Mouse (Mus musculus) adrenal gland, adult 8-10 months (tissue): Measurements from ENCODE around the gene Aunip. TPM values are rescaled to one million over a fixed set of nuclear protein-coding genes. Genes with fewer than 3 reads are reported as not detected.

Experiments used
- DNase-seq: peaks from one replicate; pipeline ENCODE4 v3.0.0; 2022
- total RNA-seq, 4 experiments: library from RNA; stranded (reverse); gene quantifications; 2 replicates each; pipeline ENCODE4 v1.2.4; 2022

The Aunip gene
- total RNA-seq = 1 to 10 TPM in 3 of 4 experiments, under 1 TPM in 1; 0.66 to 2.4 (median 2.2) TPM

DNA sequence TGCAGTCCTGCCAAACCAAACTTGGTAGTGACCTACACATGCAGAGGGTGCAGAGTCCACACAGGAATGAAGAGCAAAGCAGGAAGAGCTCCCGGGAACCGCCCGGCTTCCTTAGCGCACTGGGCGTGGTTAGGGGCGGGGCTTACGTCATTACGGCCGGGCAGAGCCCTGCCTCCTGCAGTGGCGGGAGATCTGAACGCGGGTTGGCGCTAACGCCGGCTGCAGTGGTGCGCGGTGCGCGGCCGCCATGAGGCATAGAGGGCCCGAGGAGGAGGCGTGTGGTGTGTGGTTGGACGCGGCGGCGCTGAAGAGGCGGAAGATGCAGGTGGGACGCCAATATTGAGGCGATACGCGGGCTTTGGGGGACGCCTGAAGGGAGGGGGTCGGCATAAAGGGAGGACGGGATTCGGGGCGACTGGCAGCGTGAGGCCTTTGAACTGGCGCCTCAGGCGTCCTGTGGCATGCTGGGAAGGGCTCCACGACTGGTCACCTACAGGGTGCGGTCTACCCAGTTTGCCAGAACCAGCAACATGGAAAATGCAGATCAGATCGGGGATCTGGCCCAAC is at the start of gene Aunip:
Gene Aunip (plus strand): TSS at position 155 of the 567 bp plus-strand sequence.
- peak; percentile 84 for DNase-seq

DNA sequence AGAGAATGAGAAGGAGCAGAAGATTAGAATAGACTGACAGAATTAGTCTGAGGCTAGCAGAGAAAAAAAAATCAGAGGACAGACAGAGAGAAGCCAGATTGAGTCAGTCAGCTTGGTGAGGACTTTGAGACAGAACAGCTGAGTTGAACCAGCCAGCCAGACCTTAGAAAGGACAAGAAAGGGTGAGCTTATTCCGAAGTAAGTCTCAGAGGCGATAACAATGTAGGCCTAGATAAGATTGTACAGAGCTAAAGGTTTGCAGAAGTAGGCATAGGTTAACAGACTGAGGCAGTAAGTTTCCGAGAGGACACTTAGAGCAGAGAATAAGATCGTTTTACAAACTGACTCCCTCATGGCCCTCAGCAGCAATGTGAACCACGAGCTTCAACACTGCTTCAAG is 49.5 kb upstream of the Aunip start:
- no peak for DNase-seq

DNA sequence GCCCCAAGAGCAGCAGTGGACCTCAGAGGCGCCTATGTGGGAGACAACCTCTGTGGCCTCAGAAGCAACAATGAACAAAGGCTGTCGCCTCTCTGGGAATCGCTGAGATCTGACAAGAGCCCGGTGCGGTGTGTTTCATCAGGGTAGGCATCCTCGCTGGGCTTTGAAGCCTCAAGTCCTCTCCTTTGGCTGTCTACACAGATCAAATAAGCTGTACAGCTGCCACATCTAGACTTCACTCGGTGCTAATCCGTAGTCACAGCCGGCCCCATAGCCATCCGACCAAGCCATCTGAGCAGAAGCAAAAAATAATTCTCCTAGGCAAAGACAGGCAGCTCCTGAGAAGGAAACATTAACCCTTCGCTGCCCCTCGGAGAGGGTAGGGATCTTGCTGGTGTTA is 45.0 kb upstream of the Aunip start:
- no peak for DNase-seq

DNA sequence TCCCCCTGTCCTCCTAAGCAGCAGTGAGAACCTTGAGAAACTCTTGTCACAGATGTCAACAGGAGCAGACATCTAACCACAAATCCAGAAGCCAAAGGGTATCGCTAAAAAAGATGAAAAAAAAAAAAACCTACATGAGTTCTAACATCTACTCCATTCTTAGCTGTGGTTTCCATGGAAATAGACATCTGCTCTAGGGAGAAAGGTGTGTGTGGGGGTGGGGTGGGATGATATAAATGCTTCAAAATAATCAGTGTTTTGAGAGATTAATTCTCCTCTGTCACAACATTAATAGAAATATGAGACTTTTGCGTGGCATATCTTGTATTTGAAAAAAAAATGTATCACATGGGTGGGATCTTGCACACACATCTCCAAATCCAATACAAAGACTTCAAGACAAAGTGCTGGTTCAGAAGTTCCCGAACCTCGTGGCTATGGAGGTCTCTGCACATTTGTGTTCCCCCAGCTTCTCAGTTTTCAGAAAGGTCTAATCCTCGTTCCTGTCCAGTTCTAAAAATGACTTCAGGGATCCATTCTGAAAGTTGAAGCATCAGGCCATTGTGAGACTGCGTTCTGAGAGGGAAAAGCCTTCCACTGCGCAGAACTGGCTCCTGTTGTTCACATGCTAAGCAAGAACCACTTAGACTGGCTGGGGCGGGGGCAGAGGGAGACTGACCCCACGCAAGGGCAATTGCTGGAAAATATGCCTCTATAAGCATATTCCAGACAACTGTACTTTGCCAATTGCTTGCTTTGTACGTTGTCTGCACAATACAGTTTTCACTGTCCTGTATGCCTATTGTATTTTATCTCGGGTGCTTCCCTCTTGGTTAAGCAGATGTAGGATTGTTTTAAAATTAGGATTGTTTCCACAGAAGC is 44.2 kb upstream of the Aunip start:
- DNase-seq = no peak

DNA sequence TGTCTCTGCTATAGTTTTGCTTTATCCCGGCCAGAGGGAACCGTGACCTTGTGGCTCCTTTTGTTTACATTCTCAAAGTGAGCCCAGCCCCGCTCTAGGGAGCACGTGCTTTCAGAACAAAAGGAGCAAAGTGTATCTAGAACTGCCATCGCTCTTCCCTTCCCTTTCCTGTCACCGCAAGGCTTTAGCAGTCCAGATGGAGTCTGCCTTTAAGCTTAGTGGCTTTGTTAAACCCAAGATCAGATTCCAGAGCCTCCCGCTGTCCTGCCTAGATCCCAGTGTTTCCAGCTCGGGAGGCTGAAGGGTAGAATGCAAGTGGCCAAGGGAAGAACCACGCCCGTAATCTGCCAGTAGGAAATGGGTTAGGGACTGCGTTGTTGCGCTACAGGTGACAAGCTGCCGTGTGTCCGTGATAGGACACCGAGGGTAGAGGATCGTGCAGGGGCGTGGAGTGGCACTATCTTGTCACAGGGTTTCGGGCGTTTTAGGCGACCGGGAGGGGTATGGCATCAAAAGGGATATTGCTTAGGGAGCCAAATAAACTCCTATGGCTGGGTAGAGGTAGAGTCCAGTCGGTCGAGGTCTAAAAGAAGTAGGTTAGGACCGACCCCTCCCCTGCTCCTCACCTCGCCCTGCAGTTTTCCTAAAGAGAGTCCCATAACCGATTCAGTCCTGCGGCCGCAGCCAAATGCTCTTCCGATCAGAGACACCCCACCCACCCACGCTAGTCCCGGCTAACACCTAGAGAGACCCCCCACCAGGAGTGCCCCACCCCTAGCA is 43.2 kb upstream of the Aunip start:
- no peak for DNase-seq

DNA sequence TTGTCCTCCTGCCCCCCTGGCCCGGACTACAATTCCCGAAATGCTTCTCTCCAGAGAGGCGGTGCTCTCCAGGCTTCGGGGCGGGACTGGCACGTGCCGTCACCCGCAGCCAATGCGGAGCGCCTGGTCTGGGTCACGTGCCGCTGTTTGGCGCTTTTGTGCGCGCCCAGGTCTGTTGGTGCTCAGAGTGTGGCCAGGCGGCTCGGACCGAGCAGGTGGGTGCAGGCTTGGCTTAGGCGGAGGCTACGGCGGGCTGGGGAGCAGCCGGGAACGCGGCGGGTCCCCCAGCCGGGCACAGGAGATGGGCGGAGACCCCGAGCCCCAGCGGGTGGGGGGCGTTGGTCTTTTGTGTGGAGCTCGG is 42.6 kb upstream of the Aunip start, which contains the start of gene Stmn1:
Gene Stmn1 (plus strand): TSS at position 106 of the 361 bp plus-strand sequence.
- DNase-seq = peak; percentile 90

DNA sequence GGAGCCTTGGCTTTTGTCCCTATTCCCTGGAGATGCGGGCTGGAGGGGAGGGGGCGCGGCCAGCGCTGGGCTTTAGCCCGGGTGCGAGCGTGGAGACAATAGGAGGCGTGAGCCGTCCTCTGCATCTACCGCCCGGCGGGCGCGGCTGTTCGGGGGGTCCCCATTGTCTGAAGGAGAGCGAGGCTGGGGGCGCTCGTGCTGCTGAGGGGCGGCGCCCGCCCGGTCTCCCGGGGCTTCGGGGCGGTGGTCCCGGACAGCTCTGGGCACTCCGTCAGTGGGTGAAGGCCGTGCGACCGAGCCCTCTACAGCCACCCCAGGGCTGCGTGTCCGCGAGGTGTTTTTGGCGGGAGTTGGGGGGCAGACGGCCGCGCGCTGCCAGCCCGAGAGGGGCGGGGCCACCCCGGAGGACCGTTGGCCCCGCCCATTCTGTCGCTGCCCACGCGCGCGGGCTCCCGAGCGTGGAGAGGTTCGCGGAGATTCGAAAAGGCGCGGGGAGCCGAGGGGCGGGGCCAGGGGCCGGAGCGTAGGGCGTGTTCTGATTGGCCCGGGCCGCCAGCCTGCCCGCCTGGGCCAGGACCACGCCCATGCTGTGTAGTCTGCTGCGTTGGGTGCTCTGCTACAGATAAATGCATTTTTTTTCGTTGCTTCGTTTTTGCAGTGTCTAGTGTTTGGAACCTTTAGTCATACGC is 42.1 kb upstream of the Aunip start:
- DNase-seq = peak; percentile 85

DNA sequence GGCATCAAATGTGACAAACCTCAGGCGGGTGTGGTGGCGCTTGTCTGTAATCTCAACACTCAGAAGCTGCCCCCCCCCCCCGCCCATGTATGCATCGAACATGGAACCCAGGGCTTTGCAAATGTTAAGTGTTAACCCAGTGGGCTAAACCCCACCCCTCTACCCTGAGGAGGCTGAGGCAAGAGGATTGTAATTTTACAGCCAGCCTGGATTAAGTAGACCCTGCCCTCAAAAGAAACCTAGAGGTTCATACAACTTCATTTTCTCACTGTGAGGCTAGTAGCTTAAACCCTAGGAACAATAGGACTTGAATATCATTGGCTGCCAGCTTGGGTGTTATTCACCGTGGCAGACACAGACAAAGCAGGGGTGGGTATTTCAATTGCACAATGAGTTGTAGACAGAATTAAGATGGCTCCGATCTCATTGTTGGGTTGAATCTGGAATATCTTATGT is 41.4 kb upstream of the Aunip start:
- DNase-seq = no peak

DNA sequence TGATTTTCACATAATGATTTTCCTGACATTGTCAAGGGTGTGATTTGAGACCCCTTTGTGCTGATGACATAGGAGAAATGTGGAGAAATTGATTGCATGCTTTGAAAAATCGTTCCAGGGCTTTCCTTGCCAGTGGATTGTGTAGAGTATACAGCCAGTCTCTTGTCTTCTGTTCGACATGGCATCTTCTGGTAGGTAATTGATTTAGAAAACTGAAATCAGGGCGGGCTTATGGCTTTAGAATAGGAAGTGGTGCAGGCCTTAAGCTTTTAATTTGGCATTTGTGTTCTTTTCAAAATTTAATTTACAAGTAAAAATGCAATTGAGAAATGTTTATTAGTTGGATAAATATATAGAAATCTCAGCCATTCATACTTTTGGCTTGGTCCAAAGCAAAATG is 40.8 kb upstream of the Aunip start:
- DNase-seq = no peak

DNA sequence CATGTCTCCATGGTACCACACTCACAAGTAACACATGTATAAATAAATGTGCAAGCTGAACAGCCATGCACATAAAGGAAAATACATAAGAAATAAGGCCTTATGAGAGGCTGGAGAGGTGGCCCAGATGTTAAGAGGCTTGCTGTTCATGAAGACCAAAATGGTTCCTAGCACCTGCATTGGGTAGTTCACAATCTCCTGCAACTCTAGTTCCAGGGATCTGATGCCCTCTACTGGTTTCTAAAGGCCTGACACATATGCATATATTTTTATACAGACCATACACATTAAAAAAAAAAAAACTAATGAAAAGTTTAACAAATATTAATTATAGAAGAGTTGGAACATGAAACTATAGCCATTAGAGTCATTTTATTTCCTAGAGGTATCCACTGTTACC is 39.3 kb upstream of the Aunip start:
- no peak for DNase-seq

DNA sequence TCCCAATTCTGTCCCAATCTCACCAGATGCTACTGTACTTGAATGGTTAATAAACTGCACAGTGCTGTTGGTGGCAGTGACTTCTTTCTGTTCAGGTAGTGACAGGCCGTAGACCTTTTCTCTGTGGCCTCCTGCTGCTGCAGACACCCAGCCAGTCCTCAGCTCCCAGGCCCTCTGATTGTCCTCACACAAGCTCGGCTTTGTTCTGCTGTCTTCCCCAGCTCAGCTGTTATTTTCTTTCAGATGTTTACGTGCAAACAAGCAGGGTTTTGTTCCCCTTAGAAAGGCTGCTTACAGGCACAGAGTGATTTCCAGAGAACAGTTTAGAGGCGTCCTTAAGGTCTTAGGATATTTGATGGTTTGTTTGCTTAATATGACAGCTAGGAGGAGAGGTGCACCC is 37.0 kb upstream of the Aunip start:
- DNase-seq = no peak

DNA sequence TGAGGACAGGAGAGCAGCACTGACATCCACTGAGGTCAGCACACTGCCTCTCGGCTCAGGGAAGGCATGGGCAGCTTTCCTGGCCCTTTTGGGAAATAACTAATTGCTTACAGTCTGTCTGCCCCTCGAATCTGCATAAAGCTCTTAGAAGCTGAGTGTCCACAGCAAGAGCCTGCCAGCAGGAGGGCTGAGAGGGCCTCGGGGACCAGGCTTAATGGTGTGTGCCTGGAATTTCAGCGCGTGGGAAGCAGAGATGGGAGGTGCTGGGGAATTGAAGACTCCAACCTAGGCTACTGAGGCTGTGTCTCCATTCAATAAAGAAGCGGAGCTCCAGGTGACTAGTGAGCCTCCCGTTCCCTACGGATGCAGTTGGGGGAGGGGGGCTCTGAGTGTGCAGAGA is 36.6 kb upstream of the Aunip start:
- no peak for DNase-seq

DNA sequence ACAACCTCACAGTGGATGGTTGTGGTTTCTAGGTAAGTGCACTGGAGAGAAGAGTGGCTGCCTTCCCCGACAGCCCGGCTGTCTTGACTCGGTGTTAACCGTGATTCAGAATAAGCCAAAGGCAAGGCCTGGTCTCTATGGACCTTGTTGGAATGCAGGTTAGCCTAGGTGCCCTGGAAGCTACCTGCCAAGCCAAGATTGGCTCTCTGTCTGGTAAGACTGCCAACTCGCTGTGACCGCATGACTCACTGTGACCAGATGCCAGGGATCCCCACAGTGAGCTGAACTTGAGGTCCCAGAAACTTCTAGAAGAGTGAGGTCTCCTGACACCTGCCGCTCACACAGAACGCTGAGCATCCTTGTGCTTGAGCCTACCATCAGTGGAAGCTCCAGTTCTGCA is 33.9 kb upstream of the Aunip start:
- no peak for DNase-seq

DNA sequence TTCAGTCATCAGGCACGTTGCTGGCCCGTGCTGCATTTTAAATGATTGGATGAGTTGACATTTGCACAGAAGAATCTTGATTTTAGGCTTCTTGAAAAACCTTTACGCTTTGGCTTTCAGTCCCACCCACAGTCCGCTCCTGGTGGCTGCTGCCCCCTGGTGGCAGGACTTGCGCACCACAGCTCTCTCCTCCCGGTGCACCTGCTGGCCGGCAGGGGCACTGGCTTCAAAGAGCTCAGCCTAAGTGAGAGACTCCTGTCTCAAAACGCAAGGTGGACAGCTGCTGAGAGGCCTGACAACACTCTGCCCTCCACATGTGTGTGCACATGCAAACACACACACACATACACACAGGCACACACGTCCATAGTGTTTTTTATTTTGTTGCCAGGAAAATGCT is 32.8 kb upstream of the Aunip start:
- peak; percentile 83 for DNase-seq

DNA sequence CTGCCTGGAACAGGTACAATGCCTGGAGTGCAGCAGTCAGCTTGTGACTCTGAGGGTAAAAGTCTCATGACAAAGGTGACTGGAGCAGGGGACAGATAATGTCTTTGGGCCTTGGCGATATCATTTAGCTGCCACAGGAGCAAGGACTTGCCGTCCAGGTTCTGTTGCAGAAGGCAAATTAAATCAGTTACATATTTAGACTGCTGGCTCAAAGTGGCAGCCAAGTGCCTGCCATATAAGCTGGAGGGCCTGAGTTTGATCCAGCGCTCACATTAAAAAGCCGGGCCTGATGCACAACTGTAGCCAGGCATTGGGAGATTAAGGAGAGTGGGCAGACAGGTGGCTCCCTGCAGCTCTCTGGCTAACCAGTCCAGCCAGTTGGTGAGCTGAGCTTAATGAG is 31.0 kb upstream of the Aunip start:
- DNase-seq = no peak

DNA sequence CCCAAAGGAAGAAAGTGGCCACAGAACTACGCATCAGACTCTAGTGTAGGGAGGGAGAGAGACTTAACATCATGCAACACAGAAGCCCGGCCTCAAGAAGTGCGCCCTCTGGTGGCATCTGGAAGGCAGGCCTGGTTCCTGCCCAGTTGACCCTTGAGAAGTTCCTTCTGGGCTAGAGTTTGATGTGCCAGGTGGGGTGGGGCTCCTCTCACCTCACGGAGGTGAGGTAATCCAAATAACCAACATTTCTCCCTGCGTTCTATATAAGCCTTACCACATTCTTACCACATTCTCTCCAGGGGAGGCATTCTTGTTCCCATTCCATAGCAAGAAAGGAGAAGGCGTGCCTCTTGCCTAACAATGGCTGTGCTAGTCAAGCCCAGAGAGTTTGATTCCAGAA is 29.9 kb upstream of the Aunip start:
- DNase-seq = no peak

DNA sequence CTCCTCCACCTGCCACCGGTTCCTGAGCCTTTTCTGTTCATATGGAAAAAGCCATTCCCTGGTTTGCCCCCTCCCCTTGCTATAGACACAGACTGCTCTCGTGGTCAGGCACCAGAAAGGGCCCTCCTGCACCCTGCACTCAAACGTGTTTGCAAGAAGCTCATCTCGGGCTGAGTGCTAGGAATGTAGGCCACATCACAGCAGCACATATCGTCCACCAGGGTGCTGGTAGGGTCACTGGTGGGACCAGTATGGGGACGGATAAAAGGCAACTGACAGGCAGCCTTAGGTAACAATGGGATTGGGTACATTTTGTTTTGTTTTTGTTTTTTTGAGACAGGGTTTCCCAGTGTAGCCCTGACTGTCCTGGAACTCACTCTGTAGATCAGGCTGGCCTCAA is 29.5 kb upstream of the Aunip start:
- DNase-seq = no peak

DNA sequence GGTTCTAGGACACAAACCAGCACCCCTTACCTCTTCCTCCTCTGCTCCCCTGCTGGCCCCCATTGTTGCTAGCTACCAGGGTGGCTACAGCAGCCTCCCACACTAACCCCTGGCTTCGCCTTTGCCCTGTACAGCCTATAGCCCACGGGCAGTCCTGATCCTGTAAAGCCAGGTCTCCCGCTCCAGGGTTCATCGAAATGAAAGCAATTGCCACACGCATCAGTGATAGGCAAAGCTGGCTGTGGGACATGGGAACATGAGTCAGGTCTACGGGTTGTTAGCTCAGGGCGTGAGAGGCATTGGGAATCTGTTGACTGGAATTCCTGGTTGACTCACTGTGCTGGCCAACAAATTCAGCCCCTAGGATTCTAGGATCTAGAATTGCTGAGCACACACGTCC is 28.4 kb upstream of the Aunip start:
- no peak for DNase-seq

DNA sequence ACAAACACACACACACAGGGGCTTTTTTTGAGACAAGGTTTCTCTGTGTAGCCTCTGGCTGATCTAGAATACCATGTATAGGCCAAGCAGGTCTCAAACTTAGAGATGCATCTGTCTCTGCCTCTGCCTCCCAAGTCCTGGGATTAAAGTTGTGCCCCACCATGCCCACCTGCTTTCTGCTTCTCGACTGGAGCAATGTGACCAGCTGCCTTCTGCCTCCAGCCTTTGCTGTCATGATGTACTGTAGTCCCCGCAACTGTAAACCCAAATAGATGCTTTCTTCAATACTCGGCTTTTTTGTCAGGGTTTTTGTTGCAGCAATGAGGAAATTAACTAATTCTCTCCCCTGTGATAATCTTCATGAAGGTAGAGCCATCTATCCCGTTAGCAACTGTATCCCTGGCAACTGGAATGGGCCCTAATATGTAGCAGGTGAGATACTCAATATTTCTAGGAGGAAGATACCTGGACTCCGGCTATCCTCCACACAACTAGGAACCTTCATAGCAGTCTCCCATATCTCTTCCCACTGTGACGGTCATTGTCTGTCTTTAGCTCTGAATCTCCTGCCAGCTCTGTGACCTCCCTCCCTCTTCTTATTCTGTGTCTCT is 27.6 kb upstream of the Aunip start:
- DNase-seq = no peak

DNA sequence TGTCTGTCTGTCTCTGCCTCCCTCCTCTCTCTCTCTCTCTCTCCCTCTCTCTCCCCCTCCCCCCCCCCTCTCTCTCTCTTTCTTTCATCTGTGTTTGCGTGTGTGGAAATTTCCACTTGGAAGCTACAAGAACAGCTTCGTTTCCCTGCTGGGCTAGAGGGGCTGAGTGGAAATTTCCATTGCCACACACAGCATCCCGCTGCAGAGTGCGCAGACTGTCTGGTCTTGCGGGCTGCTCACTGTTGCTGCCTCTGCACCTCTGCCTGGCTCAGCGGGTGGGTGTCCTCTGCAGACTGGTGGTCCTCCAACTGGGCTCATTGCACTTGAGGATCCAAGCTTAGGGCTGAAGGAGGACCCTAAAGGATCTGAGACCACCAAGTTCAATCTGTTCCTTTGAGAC is 27.1 kb upstream of the Aunip start:
- DNase-seq = no peak

DNA sequence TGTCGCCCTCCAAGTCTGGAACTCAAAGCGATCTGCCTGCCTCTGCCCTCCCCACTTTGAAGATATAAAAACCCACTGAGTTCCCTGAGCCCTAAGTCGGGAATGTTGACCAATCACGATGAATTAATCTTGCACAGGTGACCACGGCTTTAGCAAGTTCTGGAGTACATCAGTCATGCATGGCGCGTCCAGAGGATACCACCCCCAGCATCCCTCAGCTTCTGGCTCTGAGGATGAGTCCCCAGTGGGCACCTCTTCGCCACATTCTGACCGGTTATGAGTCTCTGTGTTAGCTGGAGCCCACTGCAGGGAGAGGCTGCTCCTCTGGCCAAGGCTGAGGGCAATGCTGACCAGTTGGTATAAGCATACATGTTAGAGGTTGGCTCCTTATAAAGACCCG is 26.6 kb upstream of the Aunip start:
- no peak for DNase-seq

DNA sequence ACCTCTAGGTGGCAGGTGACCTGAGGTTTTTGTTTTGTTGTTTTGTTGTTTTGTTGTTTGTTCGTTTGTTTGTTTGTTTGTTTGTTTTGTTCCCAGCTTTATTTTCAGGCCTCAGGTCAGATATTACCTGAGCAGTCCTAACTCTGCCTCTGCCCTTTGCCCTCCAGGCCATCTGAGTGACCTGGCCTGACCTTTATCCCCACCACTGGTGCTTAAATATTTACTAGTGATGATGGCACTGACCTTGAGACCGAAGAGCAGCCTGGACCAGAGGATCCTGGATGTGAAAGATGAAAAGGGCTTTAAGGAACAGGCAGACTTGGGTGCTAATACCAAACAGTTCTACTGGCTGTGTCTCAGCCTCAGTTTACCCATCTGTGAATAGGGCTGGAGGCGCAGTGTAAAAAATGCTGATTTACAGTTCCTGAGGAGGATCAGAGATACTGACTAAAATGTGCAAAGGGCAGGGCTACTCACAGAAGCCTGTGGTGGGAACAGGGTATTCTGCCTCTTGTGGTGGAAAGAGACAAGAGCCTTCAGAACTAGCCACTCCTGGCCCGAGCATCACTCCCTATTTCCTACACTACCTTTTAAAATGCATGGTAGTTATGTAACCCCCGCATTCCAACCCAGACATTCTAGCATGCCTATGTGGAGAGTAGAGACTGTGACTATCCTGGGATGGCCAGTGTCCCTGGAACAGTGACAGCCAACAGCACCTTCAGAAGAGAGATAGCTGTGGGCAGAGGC is 25.5 kb upstream of the Aunip start:
- DNase-seq = no peak
